Mouse (Mus musculus): ENCODE measurements at regions not wholly inside any gene's neighbourhood (a gene's known extent, or its start where the extent isn't known, plus 50 kb on each side); places are given as distances from the start of the nearest gene placed in this dataset.
A peak's percentile ranks its signal among the peaks of the same experiment; 100 is the strongest.
"Not testable (repeated sequence)": the region's sequence is repeated elsewhere in the genome, so short reads cannot be mapped to it uniquely, and the experiment has no call there.

- DNase-seq = no peak
Measured at GRCm38 (mm10) chr10:23733679-23734078, 53.4 kb downstream of the Rps12 start.

GRCm38 (mm10) chr10:23725960-23726714 is 60.9 kb downstream of the Rps12 start:
- DNase-seq = not testable (repeated sequence)

- DNase-seq = no peak
Measured at GRCm38 (mm10) chr10:23718124-23718523, 69.0 kb downstream of the Rps12 start.

DNA sequence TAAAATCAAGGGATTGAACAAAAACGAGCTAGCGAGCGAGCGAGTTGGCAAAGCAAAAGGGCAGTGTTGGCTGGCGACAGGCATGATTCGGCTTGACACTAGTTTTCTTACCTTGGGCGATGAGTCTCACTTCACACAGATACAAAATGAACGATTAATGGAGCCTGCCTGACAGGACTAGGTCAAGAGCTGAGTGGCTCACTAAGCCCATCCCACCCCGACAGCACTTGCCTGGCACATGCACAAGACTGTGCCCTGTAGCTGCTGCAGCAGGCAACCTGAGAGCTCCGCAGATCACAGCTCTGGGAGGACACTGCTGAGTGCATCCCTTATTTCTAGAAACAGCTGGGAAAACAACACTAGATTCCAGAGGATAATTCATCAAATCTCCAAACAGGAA is 71.6 kb downstream of the Rps12 start:
- no peak for DNase-seq

DNA sequence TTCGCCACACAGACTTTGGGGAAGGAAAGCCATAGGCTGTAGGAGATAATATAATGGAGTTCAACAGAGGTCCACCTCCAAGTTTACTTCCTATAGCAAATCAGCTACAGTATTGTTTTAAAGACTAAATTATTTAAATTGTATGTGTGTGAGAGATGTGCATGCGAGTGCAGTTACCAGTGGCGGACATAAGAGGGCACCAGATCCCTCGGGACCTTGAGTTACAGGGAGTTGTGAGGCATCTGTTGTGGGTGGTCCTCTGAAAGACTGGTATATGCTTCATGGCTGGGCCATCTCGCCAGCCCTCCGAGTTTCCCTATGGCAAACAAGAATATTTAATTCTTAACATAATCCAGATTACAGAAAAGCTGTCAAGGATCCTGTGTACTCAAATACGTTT is 72.0 kb downstream of the Rps12 start:
- no peak for DNase-seq

- DNase-seq = no peak
Measured at GRCm38 (mm10) chr10:23712691-23713378, 74.2 kb downstream of the Rps12 start.

GRCm38 (mm10) chr10:23711416-23712171 is 75.5 kb downstream of the Rps12 start:
- no peak for DNase-seq

- DNase-seq = no peak
Measured at GRCm38 (mm10) chr10:23710999-23711398, 76.1 kb downstream of the Rps12 start.

GRCm38 (mm10) chr10:23708261-23708660 is 78.8 kb downstream of the Rps12 start:
- DNase-seq = no peak

DNA sequence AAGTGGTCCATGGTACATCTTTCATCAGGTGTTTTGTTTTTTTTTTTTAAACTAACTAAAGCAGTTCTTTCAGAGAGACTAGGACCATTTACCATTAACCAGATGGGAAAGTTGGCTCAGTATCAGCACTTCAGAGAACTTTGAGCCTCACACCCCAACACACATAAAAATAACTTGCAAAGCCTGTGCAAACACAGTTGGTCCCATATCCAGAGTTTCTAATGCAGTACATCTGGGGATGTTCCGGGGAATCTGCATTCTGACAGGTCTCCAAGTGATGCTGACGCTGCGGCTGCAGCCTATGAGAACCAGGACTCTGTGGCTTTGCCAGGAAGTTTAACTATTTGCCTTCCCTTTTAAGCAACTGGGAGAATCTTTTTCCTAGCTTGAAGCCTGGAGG is 79.9 kb downstream of the Rps12 start:
- DNase-seq = peak in 1 of 2 experiments; percentile 19

DNA sequence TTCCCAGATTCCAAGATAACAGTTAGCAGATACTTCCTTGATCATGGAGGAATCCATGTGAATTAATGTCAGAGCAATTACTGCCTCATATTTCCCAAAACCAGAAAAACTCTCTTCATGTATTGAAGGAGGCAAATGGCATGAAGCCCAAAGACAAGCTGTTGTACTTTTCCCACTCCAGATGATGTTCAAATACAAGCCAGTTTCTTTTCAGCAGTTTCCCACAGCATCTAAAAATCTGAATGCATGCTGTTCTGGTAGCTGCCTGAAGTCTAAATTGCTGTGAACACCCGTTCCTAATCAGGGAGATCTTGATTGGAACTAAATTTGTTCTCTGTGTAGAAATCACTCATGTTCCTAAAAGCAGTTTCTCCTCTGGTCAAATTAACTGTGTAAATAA is 83.0 kb downstream of the Rps12 start:
- DNase-seq = no peak

- DNase-seq = no peak
Measured at GRCm38 (mm10) chr10:23691291-23691690, 95.8 kb downstream of the Rps12 start.

DNA sequence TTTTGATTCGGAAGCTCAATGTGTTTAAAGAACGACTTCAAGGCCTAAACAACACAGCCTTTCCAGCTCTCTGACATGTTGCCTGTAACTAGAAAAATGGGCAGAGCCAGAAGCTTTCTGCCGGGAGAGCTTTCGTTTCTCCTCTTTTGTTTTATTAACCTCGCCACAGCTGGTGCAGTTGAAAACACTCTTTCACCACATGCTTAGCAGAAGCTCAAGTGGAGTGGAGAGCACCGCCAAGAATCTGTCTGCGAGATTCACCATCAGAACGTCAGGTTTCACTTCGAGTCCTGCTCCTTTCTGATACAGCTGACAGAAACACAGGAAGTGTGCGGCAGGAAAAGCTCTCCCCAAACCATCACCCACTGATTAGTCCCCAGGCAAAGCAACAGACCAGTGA is 100.1 kb downstream of the Rps12 start:
- no peak for DNase-seq

- DNase-seq = no peak
Measured at GRCm38 (mm10) chr10:23683078-23683477, 104.0 kb downstream of the Rps12 start.

GRCm38 (mm10) chr10:23675911-23676310 is 111.2 kb downstream of the Rps12 start:
- no peak for DNase-seq

GRCm38 (mm10) chr10:23674633-23675515 is 112.2 kb downstream of the Rps12 start:
- peak in 1 of 2 experiments; percentile 5 for DNase-seq

- no peak for DNase-seq
Measured at GRCm38 (mm10) chr10:23672296-23672695, 114.8 kb downstream of the Rps12 start.

DNA sequence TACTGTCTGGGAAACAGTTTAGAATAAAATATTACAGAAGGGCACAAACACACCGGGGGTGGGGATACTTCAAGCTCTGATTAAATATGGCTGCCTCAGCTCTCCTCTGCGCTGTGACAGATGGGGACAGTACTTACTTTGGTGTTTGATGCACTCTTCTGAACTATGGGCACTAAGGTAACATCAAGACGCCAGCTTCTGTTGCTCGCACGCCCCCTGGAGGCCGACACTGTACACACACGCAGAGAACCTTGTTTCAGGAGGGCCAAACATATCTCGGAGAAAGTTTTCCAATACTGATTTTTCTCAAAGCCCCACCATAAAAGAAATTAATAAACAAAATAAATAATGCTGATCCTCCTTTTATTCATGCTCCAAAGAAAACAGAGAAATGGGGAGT is 115.6 kb downstream of the Rps12 start:
- DNase-seq = peak in 1 of 2 experiments; percentile 44

DNA sequence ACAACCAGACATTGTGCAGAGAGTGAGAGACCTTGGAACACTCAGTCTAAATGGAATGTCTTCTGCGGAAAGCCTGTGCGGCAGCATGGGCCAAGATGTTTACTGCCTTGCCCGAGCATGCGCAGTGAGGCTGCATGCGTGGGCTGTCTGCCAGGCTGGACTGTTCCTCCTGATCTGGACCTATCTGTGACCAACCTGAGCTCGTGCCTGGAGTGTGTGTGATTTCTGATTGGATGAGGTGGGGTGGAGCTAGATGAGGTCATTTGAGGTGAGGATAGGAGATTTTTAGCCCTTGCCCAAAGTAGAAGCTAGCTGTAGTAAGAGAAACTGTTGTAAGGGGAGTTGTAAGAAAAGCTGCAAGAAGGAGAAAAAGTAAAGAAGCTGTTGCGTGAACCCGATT is 121.2 kb downstream of the Rps12 start:
- DNase-seq = not testable (repeated sequence)

DNA sequence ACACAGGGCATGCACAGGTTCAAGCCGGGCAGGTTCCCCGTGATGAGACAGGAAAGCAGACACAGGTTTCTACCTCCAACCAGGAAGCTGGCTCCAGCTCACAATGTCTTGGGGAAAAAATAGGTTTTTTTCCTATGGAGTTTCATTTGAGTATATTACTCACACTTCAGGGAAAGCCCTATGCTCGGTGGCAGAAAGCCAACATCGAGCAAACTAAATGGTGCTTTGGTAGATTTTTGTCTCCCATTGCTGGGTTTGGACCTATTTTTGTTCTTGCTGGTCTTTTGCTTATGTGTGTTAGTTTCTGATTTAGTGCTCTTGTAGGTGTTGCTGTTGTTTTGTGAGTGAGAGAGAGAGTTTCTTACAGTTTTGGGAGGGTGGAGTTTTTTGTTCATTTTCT is 160.9 kb downstream of the Rps12 start:
- DNase-seq = no peak

DNA sequence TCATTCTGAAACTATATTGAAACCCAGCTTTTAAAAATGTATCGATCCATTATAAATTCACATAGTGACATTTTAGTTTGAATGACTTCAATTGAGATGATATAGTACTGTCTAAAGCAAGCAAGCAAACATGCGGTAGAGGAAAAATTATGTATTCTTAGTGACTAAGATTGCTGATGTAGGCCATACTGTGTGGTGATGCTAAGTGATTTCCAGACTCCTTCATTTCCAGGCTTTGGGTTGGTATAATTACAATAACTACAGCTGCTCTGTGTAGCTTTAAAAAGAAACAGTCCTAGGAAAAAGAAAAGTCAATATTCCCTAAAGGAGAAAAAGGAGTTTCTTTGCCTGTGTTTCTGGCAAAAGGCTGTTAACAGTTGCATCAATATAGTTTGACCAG is 175.0 kb downstream of the Rps12 start:
- DNase-seq = no peak

DNA sequence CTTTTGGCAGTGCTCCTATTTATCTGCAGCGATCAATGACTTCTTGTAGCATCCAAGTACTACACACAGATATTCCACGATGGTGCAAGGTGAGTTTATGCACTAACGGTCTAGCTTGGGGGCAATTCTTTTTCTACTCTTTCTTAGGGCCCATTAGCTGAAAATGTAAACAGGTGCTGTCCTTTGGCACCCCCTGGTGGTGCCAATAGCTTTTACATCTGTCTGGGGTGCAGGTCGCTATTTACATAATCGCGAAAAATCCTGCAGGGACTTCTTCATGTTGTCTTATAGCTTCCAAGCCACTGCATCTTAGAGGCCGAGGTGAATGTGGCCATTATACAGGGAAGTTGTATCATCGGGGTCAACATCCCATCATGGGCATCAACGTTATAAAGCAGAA is 175.9 kb downstream of the Rps12 start:
- DNase-seq = peak; percentile 62 to 63

- DNase-seq = no peak
Measured at GRCm38 (mm10) chr10:23610485-23610884, 176.6 kb downstream of the Rps12 start.

Measured in kidney, postnatal 25 days (tissue).